Mouse (Mus musculus): ENCODE measurements around the gene Ubash3a.

Ubash3a gene

GRCm38 (mm10) chr17:31196283-31196682 lies 11.4 kb upstream of the Ubash3a start:
- TF ChIP-seq GATA4 (IDR thresholded peaks at IDR 0.05; ENCODE audit: insufficient replicate concordance, low read length), result no peak

- TF ChIP-seq GATA4 (IDR thresholded peaks at IDR 0.05; ENCODE audit: insufficient replicate concordance, low read length), result no peak
Measured at GRCm38 (mm10) chr17:31198877-31199276, 8.8 kb upstream of the Ubash3a start, which contains the start of gene Tmprss3. Gene Tmprss3, minus strand, starts transcription at chr17:31198977.

GRCm38 (mm10) chr17:31208654-31209053 lies 981 bp downstream of the Ubash3a start:
- TF ChIP-seq GATA4 (IDR thresholded peaks at IDR 0.05; ENCODE audit: insufficient replicate concordance, low read length), result no peak

- TF ChIP-seq GATA4 (IDR thresholded peaks at IDR 0.05; ENCODE audit: insufficient replicate concordance, low read length), result no peak
Measured at GRCm38 (mm10) chr17:31209376-31209930, 1.8 kb downstream of the Ubash3a start.

- no peak for TF ChIP-seq GATA4 (IDR thresholded peaks at IDR 0.05; ENCODE audit: insufficient replicate concordance, low read length)
Measured at GRCm38 (mm10) chr17:31210299-31210698, 2.6 kb downstream of the Ubash3a start.

GRCm38 (mm10) chr17:31211881-31212280 lies 4.2 kb downstream of the Ubash3a start:
- TF ChIP-seq GATA4 (IDR thresholded peaks at IDR 0.05; ENCODE audit: insufficient replicate concordance, low read length), result no peak

GRCm38 (mm10) chr17:31216068-31216955 lies 8.6 kb downstream of the Ubash3a start:
- TF ChIP-seq GATA4 (IDR thresholded peaks at IDR 0.05; ENCODE audit: insufficient replicate concordance, low read length), result no peak

GRCm38 (mm10) chr17:31222810-31223310 lies 15.2 kb downstream of the Ubash3a start:
- no peak for TF ChIP-seq GATA4 (IDR thresholded peaks at IDR 0.05; ENCODE audit: insufficient replicate concordance, low read length)

- no peak for TF ChIP-seq GATA4 (IDR thresholded peaks at IDR 0.05; ENCODE audit: insufficient replicate concordance, low read length)
Measured at GRCm38 (mm10) chr17:31223835-31224234, 16.2 kb downstream of the Ubash3a start.

- TF ChIP-seq GATA4 (IDR thresholded peaks at IDR 0.05; ENCODE audit: insufficient replicate concordance, low read length), result no peak
Measured at GRCm38 (mm10) chr17:31224591-31224990, 16.9 kb downstream of the Ubash3a start.

- TF ChIP-seq GATA4 (IDR thresholded peaks at IDR 0.05; ENCODE audit: insufficient replicate concordance, low read length), result no peak
Measured at GRCm38 (mm10) chr17:31226368-31226767, 18.7 kb downstream of the Ubash3a start.

- no peak for TF ChIP-seq GATA4 (IDR thresholded peaks at IDR 0.05; ENCODE audit: insufficient replicate concordance, low read length)
Measured at GRCm38 (mm10) chr17:31226931-31227330, 19.3 kb downstream of the Ubash3a start.

GRCm38 (mm10) chr17:31231780-31232179 lies 24.1 kb downstream of the Ubash3a start:
- TF ChIP-seq GATA4 (IDR thresholded peaks at IDR 0.05; ENCODE audit: insufficient replicate concordance, low read length), result no peak

GRCm38 (mm10) chr17:31232251-31233010 lies 24.8 kb downstream of the Ubash3a start:
- no peak for TF ChIP-seq GATA4 (IDR thresholded peaks at IDR 0.05; ENCODE audit: insufficient replicate concordance, low read length)

GRCm38 (mm10) chr17:31235915-31236314 lies 28.2 kb downstream of the Ubash3a start:
- no peak for TF ChIP-seq GATA4 (IDR thresholded peaks at IDR 0.05; ENCODE audit: insufficient replicate concordance, low read length)

All from liver, adult (tissue).